Mouse (Mus musculus) cerebellum, adult 2 months (tissue): ENCODE data around the gene Crybb2. TPM values are rescaled to one million over a fixed set of nuclear protein-coding genes. Genes with fewer than 3 reads are reported as not detected.

Experiments used
- DNase-seq, 2 experiments: peaks; one replicate each; pipeline ENCODE4 v3.0.0; 2021
- H3K27ac ChIP-seq: fragments of 200-500 bp; 2 replicates; pipeline ENCODE4 v1.5.1; 2012; ENCODE audit warnings: low read length, control low read depth, inconsistent platforms; ENCODE audit not compliant: insufficient read depth
- H3K27me3 ChIP-seq: fragments of 200-500 bp; 2 replicates; pipeline ENCODE4 v1.6.1; 2012; ENCODE audit warnings: inconsistent platforms, mild to moderate bottlenecking, low read length, moderate library complexity; ENCODE audit not compliant: control insufficient read depth, insufficient read depth
- H3K4me1 ChIP-seq: fragments of 200-500 bp; 2 replicates; pipeline ENCODE4 v1.6.1; 2011; ENCODE audit warnings: low read length; ENCODE audit not compliant: control insufficient read depth, insufficient read depth
- H3K4me3 ChIP-seq: fragments of 200-500 bp; replicated peaks from 2 replicates; pipeline ENCODE3; 2011; ENCODE audit warnings: mild to moderate bottlenecking, low read depth, low read length, control low read depth; ENCODE audit not compliant: insufficient read depth
- CTCF ChIP-seq: fragments of 200-500 bp; IDR thresholded peaks from 2 replicates; pipeline ENCODE4 v1.5.1; 2011; ENCODE audit warnings: low read depth, mild to moderate bottlenecking, control low read depth, low read length, moderate library complexity, borderline replicate concordance; ENCODE audit not compliant: insufficient read depth
- POLR2A ChIP-seq: fragments of 200-500 bp; IDR thresholded peaks from 2 replicates; pipeline ENCODE4 v1.6.1; 2011; ENCODE audit warnings: low read length, control low read depth, borderline replicate concordance; ENCODE audit not compliant: insufficient read depth
- WGBS: fragments of 180-500 bp; shearing (Covaris S2); methylation state at CpG from one replicate; pipeline ENCODE4 v1.1.7; 2018; 5-methylcytosine and 5-hydroxymethylcytosine counted together
- polyA plus RNA-seq: library from polyadenylated mRNA; depleted of rRNA; stranded (reverse); fragments of >200 nt; gene quantifications from 2 replicates; pipeline ENCODE4 v1.2.3, GENCODE M21; 2012

The Crybb2 gene
- polyA plus RNA-seq, 1 experiment, result not detected

- peaks cover 48% of the 10 kb centered on the region for H3K4me1 ChIP-seq
- peak overlapping the region; percentile 90 for H3K27ac ChIP-seq
- H3K27me3 ChIP-seq, result no peaks in the 10 kb centered on the region
- TF ChIP-seq CTCF, result no peak
- no peak for TF ChIP-seq POLR2A
- 19% methylated on average over 6 of the region's 6 CpGs for WGBS
- no peak overlapping the region for H3K4me3 ChIP-seq
- peak; percentile 45 to 58 for DNase-seq
Measured at GRCm38 (mm10) chr5:113040776-113041175, 29.1 kb downstream of the Crybb2 start.

GRCm38 (mm10) chr5:113038601-113039000 lies 31.3 kb downstream of the Crybb2 start:
- H3K27ac ChIP-seq, result no peak overlapping the region
- H3K4me1 ChIP-seq, result peaks cover 44% of the 10 kb centered on the region
- no peaks in the 10 kb centered on the region for H3K27me3 ChIP-seq
- TF ChIP-seq CTCF (no peak), POLR2A (no peak)
- WGBS, result 75% methylated on average over 6 of the region's 6 CpGs
- H3K4me3 ChIP-seq, result no peak overlapping the region
- no peak for DNase-seq

- Histone ChIP-seq H3K4me3 (no peak overlapping the region), H3K4me1 (peaks cover 26% of the 10 kb centered on the region), H3K27ac (no peak overlapping the region), H3K27me3 (no peaks in the 10 kb centered on the region)
- 31% methylated on average over 10 of the region's 10 CpGs for WGBS
- DNase-seq, result no peak
- TF ChIP-seq CTCF, result no peak
- no peak for TF ChIP-seq POLR2A
Measured at GRCm38 (mm10) chr5:113035094-113036047, 34.5 kb downstream of the Crybb2 start.

- TF ChIP-seq POLR2A (no peak), CTCF (no peak)
- Histone ChIP-seq H3K4me1 (peaks cover 20% of the 10 kb centered on the region), H3K27ac (no peak overlapping the region), H3K4me3 (no peak overlapping the region), H3K27me3 (no peaks in the 10 kb centered on the region)
- no peak for DNase-seq
- WGBS, result 19% methylated on average over 15 of the region's 15 CpGs
Measured at GRCm38 (mm10) chr5:113031201-113031754, 38.6 kb downstream of the Crybb2 start.

GRCm38 (mm10) chr5:113030082-113030481 lies 39.8 kb downstream of the Crybb2 start:
- DNase-seq, result no peak
- no peak overlapping the region for H3K4me3 ChIP-seq
- H3K4me1 ChIP-seq, result peaks cover 11% of the 10 kb centered on the region
- no peak overlapping the region for H3K27ac ChIP-seq
- WGBS, result 36% methylated on average over 3 of the region's 3 CpGs
- H3K27me3 ChIP-seq, result no peaks in the 10 kb centered on the region
- TF ChIP-seq POLR2A (no peak), CTCF (no peak)

GRCm38 (mm10) chr5:113026706-113027105 lies 43.2 kb downstream of the Crybb2 start:
- no peak for TF ChIP-seq CTCF
- no peak for TF ChIP-seq POLR2A
- Histone ChIP-seq H3K4me3 (no peak overlapping the region), H3K4me1 (peaks cover 17% of the 10 kb centered on the region), H3K27me3 (no peaks in the 10 kb centered on the region), H3K27ac (no peak overlapping the region)
- 96% methylated on average over 5 of the region's 5 CpGs for WGBS
- no peak for DNase-seq

GRCm38 (mm10) chr5:113024154-113024764 lies 45.7 kb downstream of the Crybb2 start:
- Histone ChIP-seq H3K4me1 (peaks cover 9% of the 10 kb centered on the region; the same call in 1 of the 2 replicates), H3K4me3 (no peak overlapping the region), H3K27ac (no peak overlapping the region), H3K27me3 (no peaks in the 10 kb centered on the region)
- TF ChIP-seq CTCF, result no peak
- TF ChIP-seq POLR2A, result no peak
- no peak for DNase-seq
- WGBS, result 44% methylated on average over 18 of the region's 18 CpGs

- WGBS, result 31% methylated on average over 8 of the region's 8 CpGs
- no peak overlapping the region for H3K27ac ChIP-seq
- TF ChIP-seq CTCF (no peak), POLR2A (no peak)
- H3K27me3 ChIP-seq, result no peaks in the 10 kb centered on the region
- no peak for DNase-seq
- no peak overlapping the region for H3K4me3 ChIP-seq
- H3K4me1 ChIP-seq, result peaks cover 11% of the 10 kb centered on the region
Measured at GRCm38 (mm10) chr5:113018190-113018589, 51.7 kb downstream of the Crybb2 start.
